Mouse (Mus musculus) liver, postnatal 0 days (tissue): ENCODE results near the gene Angpt4.

Experiments used
- CTCF ChIP-seq: sonication (generic); IDR thresholded peaks from 2 replicates; pipeline ENCODE4 v1.5.1; 2016; ENCODE audit warnings: antibody characterized with exemption, low read depth
- EP300 ChIP-seq: IDR thresholded peaks from 2 replicates; pipeline ENCODE4 v1.6.1; 2016; ENCODE audit warnings: antibody characterized with exemption, low read depth, mild to moderate bottlenecking

GRCm38 (mm10) chr2:151978494-151978893, 67.5 kb downstream of the Angpt4 start:
- no peak for TF ChIP-seq CTCF
- TF ChIP-seq EP300 = no peak
